Mouse (Mus musculus) embryonic facial prominence, embryonic 11.5 days (tissue): Measurements from ENCODE around the gene Nptxr. TPM values are rescaled to one million over a fixed set of nuclear protein-coding genes. Genes with fewer than 3 reads are reported as not detected.
A peak's percentile ranks its signal among the peaks of the same experiment; 100 is the strongest.

Source experiments
- ATAC-seq: fragments of 200-750 bp; cut with Nextera tagmentation; replicated peaks from 2 replicates; pipeline ENCODE4 v1.8.0; 2017; ENCODE audit warnings: low read depth; ENCODE audit not compliant: insufficient number of reproducible peaks, low FRiP score, low TSS enrichment
- DNase-seq: peaks from one replicate; pipeline ENCODE4 v3.0.0-alpha.2; 2015; ENCODE audit warnings: low spot score
- H3K27ac ChIP-seq: fragments of 300-500 bp; sonication (generic); replicated peaks from 2 replicates; pipeline ENCODE4 v1.5.1; 2014; ENCODE audit warnings: mild to moderate bottlenecking, low read depth, low read length, control low read depth
- H3K27me3 ChIP-seq: fragments of 300-500 bp; sonication (generic); 2 replicates; pipeline ENCODE4 v1.6.1; 2014; ENCODE audit warnings: mild to moderate bottlenecking, low read length, moderate library complexity, mixed read lengths; ENCODE audit not compliant: control insufficient read depth, insufficient read depth
- H3K36me3 ChIP-seq: fragments of 300-500 bp; sonication (generic); replicated peaks from 2 replicates; pipeline ENCODE4 v1.6.1; 2014; ENCODE audit warnings: low read depth, mild to moderate bottlenecking, low read length, moderate library complexity, mixed read lengths; ENCODE audit not compliant: control insufficient read depth, insufficient read depth
- H3K4me1 ChIP-seq: fragments of 300-500 bp; sonication (generic); 2 replicates; pipeline ENCODE4 v1.6.1; 2014; ENCODE audit warnings: low read length, mixed read lengths; ENCODE audit not compliant: control insufficient read depth, insufficient read depth
- H3K4me2 ChIP-seq: fragments of 300-500 bp; sonication (generic); 2 replicates; pipeline ENCODE4 v1.6.1; 2014; ENCODE audit warnings: low read depth, mild to moderate bottlenecking, control low read depth, low read length, moderate library complexity
- H3K4me3 ChIP-seq: fragments of 300-500 bp; sonication (generic); 2 replicates; pipeline ENCODE4 v1.5.1; 2014; ENCODE audit warnings: low read depth, low read length, control low read depth
- H3K9ac ChIP-seq: fragments of 300-500 bp; sonication (generic); replicated peaks from 2 replicates; pipeline ENCODE4 v1.6.1; 2014; ENCODE audit warnings: mild to moderate bottlenecking, control low read depth, low read length
- H3K9me3 ChIP-seq: fragments of 300-500 bp; sonication (generic); replicated peaks from 2 replicates; pipeline ENCODE4 v1.6.1; 2016; ENCODE audit warnings: mild to moderate bottlenecking, low read length, inconsistent platforms, mixed read lengths; ENCODE audit not compliant: control insufficient read depth
- WGBS: fragments of 180-500 bp; shearing (Covaris S2); extraction: QIAGEN DNeasy Blood & Tissue Kit; methylation state at CpG from one replicate; pipeline ENCODE4 v1.1.7; 2014; 5-methylcytosine and 5-hydroxymethylcytosine counted together
- polyA plus RNA-seq: library from polyadenylated mRNA; unstranded; fragments of >200 nt; fragmentation: Nextera tagmentation; extraction: Ambion mirVana; gene quantifications from 2 replicates; pipeline ENCODE4 v1.2.1, GENCODE M21; 2014

The Nptxr gene
- polyA plus RNA-seq, 1 experiment from 2014 or later = 0.77 TPM

GRCm38 (mm10) chr15:79753420-79753752, 51.2 kb downstream of the Nptxr start:
- no peak; the same call in 1 of the 2 replicates for ATAC-seq
- Histone ChIP-seq H3K4me2 (no peak overlapping the region), H3K4me3 (no peak overlapping the region), H3K4me1 (no peaks in the 10 kb centered on the region), H3K27ac (no peak overlapping the region), H3K27me3 (no peaks in the 10 kb centered on the region), H3K9ac (no peak overlapping the region), H3K36me3 (no peaks in the 10 kb centered on the region), H3K9me3 (no peaks in the 10 kb centered on the region)
- WGBS = 88% methylated on average over 3 of the region's 3 CpGs
- no peak for DNase-seq

GRCm38 (mm10) chr15:79752742-79753419, 51.7 kb downstream of the Nptxr start:
- H3K4me1 ChIP-seq = no peaks in the 10 kb centered on the region
- H3K27ac ChIP-seq = no peak overlapping the region
- DNase-seq (peak; percentile 74), ATAC-seq (0 out of 2 replicates have a peak, but pooled peaks have one; percentile 64)
- no peaks in the 10 kb centered on the region for H3K9me3 ChIP-seq
- H3K4me3 ChIP-seq = no peak overlapping the region
- no peaks in the 10 kb centered on the region for H3K27me3 ChIP-seq
- H3K9ac ChIP-seq = no peak overlapping the region
- H3K4me2 ChIP-seq = no peak overlapping the region
- no peaks in the 10 kb centered on the region for H3K36me3 ChIP-seq
- WGBS = 22% methylated on average over 11 of the region's 11 CpGs

- no peaks in the 10 kb centered on the region for H3K27me3 ChIP-seq
- H3K4me3 ChIP-seq = no peak overlapping the region
- H3K4me1 ChIP-seq = no peaks in the 10 kb centered on the region
- WGBS = 85% methylated on average over 17 of the region's 17 CpGs
- H3K4me2 ChIP-seq = no peak overlapping the region
- no peak for ATAC-seq
- H3K27ac ChIP-seq = no peak overlapping the region
- DNase-seq = no peak
- no peaks in the 10 kb centered on the region for H3K36me3 ChIP-seq
- H3K9me3 ChIP-seq = no peaks in the 10 kb centered on the region
- H3K9ac ChIP-seq = no peak overlapping the region
These were observed 52.8 kb downstream of the Nptxr start for GRCm38 (mm10) chr15:79751772-79752171.

GRCm38 (mm10) chr15:79750266-79750665, 54.3 kb downstream of the Nptxr start:
- Histone ChIP-seq H3K4me3 (no peak overlapping the region), H3K4me1 (no peaks in the 10 kb centered on the region), H3K36me3 (no peaks in the 10 kb centered on the region), H3K27ac (no peak overlapping the region), H3K4me2 (no peak overlapping the region), H3K9me3 (no peaks in the 10 kb centered on the region), H3K27me3 (no peaks in the 10 kb centered on the region), H3K9ac (no peak overlapping the region)
- no peak for DNase-seq
- no peak for ATAC-seq
- WGBS = 84% methylated on average over 8 of the region's 8 CpGs

- DNase-seq (no peak), ATAC-seq (no peak)
- WGBS = 90% methylated on average over 7 of the region's 7 CpGs
- no peak overlapping the region for H3K4me2 ChIP-seq
- H3K9me3 ChIP-seq = no peaks in the 10 kb centered on the region
- H3K27ac ChIP-seq = no peak overlapping the region
- H3K4me1 ChIP-seq = no peaks in the 10 kb centered on the region
- no peak overlapping the region for H3K9ac ChIP-seq
- H3K27me3 ChIP-seq = no peaks in the 10 kb centered on the region
- no peak overlapping the region for H3K4me3 ChIP-seq
- H3K36me3 ChIP-seq = no peaks in the 10 kb centered on the region
These were observed 55.4 kb downstream of the Nptxr start for GRCm38 (mm10) chr15:79749162-79749561.

GRCm38 (mm10) chr15:79747998-79748397, 56.6 kb downstream of the Nptxr start:
- Histone ChIP-seq H3K9me3 (no peaks in the 10 kb centered on the region), H3K4me3 (no peak overlapping the region), H3K27ac (no peak overlapping the region), H3K4me1 (no peaks in the 10 kb centered on the region), H3K4me2 (no peak overlapping the region), H3K36me3 (no peaks in the 10 kb centered on the region), H3K27me3 (no peaks in the 10 kb centered on the region), H3K9ac (no peak overlapping the region)
- 50% methylated on average over 11 of the region's 11 CpGs for WGBS
- DNase-seq (peak; percentile 58), ATAC-seq (no peak)

- ATAC-seq (no peak), DNase-seq (no peak)
- H3K27ac ChIP-seq = no peak overlapping the region
- no peak overlapping the region for H3K9ac ChIP-seq
- H3K4me3 ChIP-seq = no peak overlapping the region
- no peak overlapping the region for H3K4me2 ChIP-seq
- no peaks in the 10 kb centered on the region for H3K4me1 ChIP-seq
- H3K27me3 ChIP-seq = no peaks in the 10 kb centered on the region
- H3K9me3 ChIP-seq = no peaks in the 10 kb centered on the region
- 84% methylated on average over 5 of the region's 5 CpGs for WGBS
- no peaks in the 10 kb centered on the region for H3K36me3 ChIP-seq
These were observed 58.7 kb downstream of the Nptxr start for GRCm38 (mm10) chr15:79745883-79746282.

GRCm38 (mm10) chr15:79745312-79745711, 59.3 kb downstream of the Nptxr start:
- no peak overlapping the region for H3K4me3 ChIP-seq
- no peaks in the 10 kb centered on the region for H3K9me3 ChIP-seq
- no peaks in the 10 kb centered on the region for H3K36me3 ChIP-seq
- ATAC-seq (no peak), DNase-seq (no peak)
- H3K4me2 ChIP-seq = no peak overlapping the region
- no peaks in the 10 kb centered on the region for H3K4me1 ChIP-seq
- H3K27ac ChIP-seq = no peak overlapping the region
- no peak overlapping the region for H3K9ac ChIP-seq
- WGBS = 86% methylated on average over 10 of the region's 10 CpGs
- H3K27me3 ChIP-seq = no peaks in the 10 kb centered on the region
